Mouse (Mus musculus): Measurements from ENCODE around the gene Cers3. TPM values are rescaled to one million over a fixed set of nuclear protein-coding genes. Genes with fewer than 3 reads are reported as not detected.

Gene Cers3
- total and polyA plus RNA-seq, 3 experiments: 0.01 to 0.11 TPM; not detected in 1

GRCm38 (mm10) chr7:66724954-66725353 is 18.4 kb upstream of the Cers3 start:
- Histone ChIP-seq H3K9me3 (replicated peaks) (peaks cover 3% of the 10 kb centered on the region; the same call in 1 of the 2 replicates), H3K4me3 (ENCODE audit: low read depth, low read length) (no peak overlapping the region), H3K4me1 (ENCODE audit: insufficient read depth, low read depth, low read length) (no peaks in the 10 kb centered on the region), H3K36me3 (replicated peaks) (peaks cover 6% of the 10 kb centered on the region), H3K27me3 (ENCODE audit: insufficient read depth, low read length) (no peaks in the 10 kb centered on the region)
- no peak for ATAC-seq (ENCODE audit: extremely low read depth, insufficient number of reproducible peaks, low FRiP score, poor library complexity, severe bottlenecking)
- no peak for DNase-seq (ENCODE audit: low spot score)
- TF ChIP-seq TAL1 (conservative IDR thresholded peaks at IDR 0.05; ENCODE audit: low read depth, low read length): no peak

GRCm38 (mm10) chr7:66728072-66728471 is 15.2 kb upstream of the Cers3 start:
- Histone ChIP-seq H3K9me3 (replicated peaks) (peaks cover 3% of the 10 kb centered on the region; the same call in 1 of the 2 replicates), H3K36me3 (replicated peaks) (peaks cover 6% of the 10 kb centered on the region), H3K4me3 (ENCODE audit: low read depth, low read length) (no peak overlapping the region), H3K27me3 (ENCODE audit: insufficient read depth, low read length) (no peaks in the 10 kb centered on the region), H3K4me1 (ENCODE audit: insufficient read depth, low read depth, low read length) (no peaks in the 10 kb centered on the region)
- no peak for TF ChIP-seq CTCF (IDR thresholded peaks at IDR 0.05; ENCODE audit: low read depth, low read length)
- no peak for TF ChIP-seq GATA1 (IDR thresholded peaks at IDR 0.05; ENCODE audit: borderline replicate concordance, low read length)
- TF ChIP-seq TAL1 (conservative IDR thresholded peaks at IDR 0.05; ENCODE audit: low read depth, low read length): no peak
- no peak for TF ChIP-seq GATA2 (IDR thresholded peaks at IDR 0.05; ENCODE audit: borderline replicate concordance, low read depth, low read length)
- no peak for TF ChIP-seq POLR2AphosphoS5 (IDR thresholded peaks at IDR 0.05; ENCODE audit: insufficient replicate concordance, low read depth, low read length)
- ATAC-seq (ENCODE audit: extremely low read depth, insufficient number of reproducible peaks, low FRiP score, poor library complexity, severe bottlenecking) (no peak), DNase-seq (ENCODE audit: low spot score) (no peak)

GRCm38 (mm10) chr7:66729232-66729631 is 14.1 kb upstream of the Cers3 start:
- Histone ChIP-seq H3K4me1 (ENCODE audit: insufficient read depth, low read depth, low read length) (no peaks in the 10 kb centered on the region), H3K27me3 (ENCODE audit: insufficient read depth, low read length) (no peaks in the 10 kb centered on the region), H3K36me3 (replicated peaks) (no peaks in the 10 kb centered on the region), H3K4me3 (ENCODE audit: low read depth, low read length) (no peak overlapping the region), H3K9me3 (replicated peaks) (peaks cover 3% of the 10 kb centered on the region; the same call in 1 of the 2 replicates)
- DNase-seq (ENCODE audit: low spot score): no peak
- ATAC-seq (ENCODE audit: extremely low read depth, insufficient number of reproducible peaks, low FRiP score, poor library complexity, severe bottlenecking): no peak
- TF ChIP-seq CTCF (IDR thresholded peaks at IDR 0.05; ENCODE audit: low read depth, low read length): no peak
- no peak for TF ChIP-seq GATA1 (IDR thresholded peaks at IDR 0.05; ENCODE audit: borderline replicate concordance, low read length)
- no peak for TF ChIP-seq POLR2AphosphoS5 (IDR thresholded peaks at IDR 0.05; ENCODE audit: insufficient replicate concordance, low read depth, low read length)
- no peak for TF ChIP-seq GATA2 (IDR thresholded peaks at IDR 0.05; ENCODE audit: borderline replicate concordance, low read depth, low read length)
- TF ChIP-seq TAL1 (conservative IDR thresholded peaks at IDR 0.05; ENCODE audit: low read depth, low read length): no peak

GRCm38 (mm10) chr7:66733431-66733830 is 9.9 kb upstream of the Cers3 start:
- TF ChIP-seq CTCF (IDR thresholded peaks at IDR 0.05; ENCODE audit: low read depth, low read length): no peak
- TF ChIP-seq POLR2AphosphoS5 (IDR thresholded peaks at IDR 0.05; ENCODE audit: insufficient replicate concordance, low read depth, low read length): no peak
- TF ChIP-seq GATA2 (IDR thresholded peaks at IDR 0.05; ENCODE audit: borderline replicate concordance, low read depth, low read length): no peak
- no peak for TF ChIP-seq TAL1 (conservative IDR thresholded peaks at IDR 0.05; ENCODE audit: low read depth, low read length)
- TF ChIP-seq GATA1 (IDR thresholded peaks at IDR 0.05; ENCODE audit: borderline replicate concordance, low read length): no peak
- H3K27me3 ChIP-seq (ENCODE audit: insufficient read depth, low read length): no peaks in the 10 kb centered on the region
- no peak for ATAC-seq (ENCODE audit: extremely low read depth, insufficient number of reproducible peaks, low FRiP score, poor library complexity, severe bottlenecking)
- peaks cover 3% of the 10 kb centered on the region; the same call in 1 of the 2 replicates for H3K9me3 ChIP-seq (replicated peaks)
- no peaks in the 10 kb centered on the region for H3K4me1 ChIP-seq (ENCODE audit: insufficient read depth, low read depth, low read length)
- no peak for DNase-seq (ENCODE audit: low spot score)
- no peaks in the 10 kb centered on the region for H3K36me3 ChIP-seq (replicated peaks)
- H3K4me3 ChIP-seq (ENCODE audit: low read depth, low read length): no peak overlapping the region

GRCm38 (mm10) chr7:66733882-66734281 is 9.4 kb upstream of the Cers3 start:
- H3K9me3 ChIP-seq (replicated peaks): peaks cover 3% of the 10 kb centered on the region; the same call in 1 of the 2 replicates
- no peak overlapping the region for H3K4me3 ChIP-seq (ENCODE audit: low read depth, low read length)
- no peak for DNase-seq (ENCODE audit: low spot score)
- no peaks in the 10 kb centered on the region for H3K4me1 ChIP-seq (ENCODE audit: insufficient read depth, low read depth, low read length)
- no peak for TF ChIP-seq GATA2 (IDR thresholded peaks at IDR 0.05; ENCODE audit: borderline replicate concordance, low read depth, low read length)
- TF ChIP-seq TAL1 (conservative IDR thresholded peaks at IDR 0.05; ENCODE audit: low read depth, low read length): no peak
- no peak for TF ChIP-seq POLR2AphosphoS5 (IDR thresholded peaks at IDR 0.05; ENCODE audit: insufficient replicate concordance, low read depth, low read length)
- no peaks in the 10 kb centered on the region for H3K36me3 ChIP-seq (replicated peaks)
- H3K27me3 ChIP-seq (ENCODE audit: insufficient read depth, low read length): no peaks in the 10 kb centered on the region
- no peak for ATAC-seq (ENCODE audit: extremely low read depth, insufficient number of reproducible peaks, low FRiP score, poor library complexity, severe bottlenecking)

GRCm38 (mm10) chr7:66734466-66734865 is 8.8 kb upstream of the Cers3 start:
- Histone ChIP-seq H3K36me3 (replicated peaks) (no peaks in the 10 kb centered on the region), H3K27me3 (ENCODE audit: insufficient read depth, low read length) (no peaks in the 10 kb centered on the region), H3K9me3 (replicated peaks) (no peaks in the 10 kb centered on the region), H3K4me1 (ENCODE audit: insufficient read depth, low read depth, low read length) (no peaks in the 10 kb centered on the region), H3K4me3 (ENCODE audit: low read depth, low read length) (no peak overlapping the region)
- TF ChIP-seq GATA2 (IDR thresholded peaks at IDR 0.05; ENCODE audit: borderline replicate concordance, low read depth, low read length) (no peak), POLR2AphosphoS5 (IDR thresholded peaks at IDR 0.05; ENCODE audit: insufficient replicate concordance, low read depth, low read length) (no peak), TAL1 (conservative IDR thresholded peaks at IDR 0.05; ENCODE audit: low read depth, low read length) (no peak), GATA1 (IDR thresholded peaks at IDR 0.05; ENCODE audit: borderline replicate concordance, low read length) (no peak), CTCF (IDR thresholded peaks at IDR 0.05; ENCODE audit: low read depth, low read length) (no peak)
- no peak for ATAC-seq (ENCODE audit: extremely low read depth, insufficient number of reproducible peaks, low FRiP score, poor library complexity, severe bottlenecking)
- DNase-seq (ENCODE audit: low spot score): no peak

GRCm38 (mm10) chr7:66734993-66735392 is 8.3 kb upstream of the Cers3 start:
- DNase-seq (ENCODE audit: low spot score) (no peak), ATAC-seq (ENCODE audit: extremely low read depth, insufficient number of reproducible peaks, low FRiP score, poor library complexity, severe bottlenecking) (no peak)
- Histone ChIP-seq H3K9me3 (replicated peaks) (no peaks in the 10 kb centered on the region), H3K36me3 (replicated peaks) (no peaks in the 10 kb centered on the region), H3K4me3 (ENCODE audit: low read depth, low read length) (no peak overlapping the region), H3K27me3 (ENCODE audit: insufficient read depth, low read length) (no peaks in the 10 kb centered on the region), H3K4me1 (ENCODE audit: insufficient read depth, low read depth, low read length) (no peaks in the 10 kb centered on the region)
- TF ChIP-seq CTCF (IDR thresholded peaks at IDR 0.05; ENCODE audit: low read depth, low read length) (no peak), TAL1 (conservative IDR thresholded peaks at IDR 0.05; ENCODE audit: low read depth, low read length) (no peak), GATA2 (IDR thresholded peaks at IDR 0.05; ENCODE audit: borderline replicate concordance, low read depth, low read length) (no peak), GATA1 (IDR thresholded peaks at IDR 0.05; ENCODE audit: borderline replicate concordance, low read length) (no peak), POLR2AphosphoS5 (IDR thresholded peaks at IDR 0.05; ENCODE audit: insufficient replicate concordance, low read depth, low read length) (no peak)

Data from G1E (cell line).